Mouse (Mus musculus): Measurements from ENCODE around the gene Gm3383. TPM values are rescaled to one million over a fixed set of nuclear protein-coding genes. Genes with fewer than 3 reads are reported as not detected.

The Gm3383 gene
- 0.16 and 0.26 TPM in 2 replicates for polyA plus RNA-seq (2012; rRNA removed; ENCODE audit: low replicate concordance)

GRCm38 (mm10) chr14:5807882-5808281 lies at the start of gene Gm3383:
Gene Gm3383, minus strand, starts transcription at chr14:5807982.

GRCm38 (mm10) chr14:5830229-5830628 lies 22.4 kb upstream of the Gm3383 start, which contains the start of gene Gm3424:
Gene Gm3424, minus strand, starts transcription at chr14:5830329.

GRCm38 (mm10) chr14:5741477-5741876 lies 66.3 kb downstream of the Gm3383 start, which contains the start of gene Gm3373:
Gene Gm3373, minus strand, starts transcription at chr14:5741577.

GRCm38 (mm10) chr14:5687357-5687756 lies 120.4 kb downstream of the Gm3383 start, which contains the start of gene Gm9603:
Gene Gm9603, minus strand, starts transcription at chr14:5687457.

GRCm38 (mm10) chr14:5632928-5633327 lies 174.9 kb downstream of the Gm3383 start, which contains the start of gene Gm8265:
Gene Gm8265, minus strand, starts transcription at chr14:5633028.

Other genes with a start within 250 kb of the Gm3383 start
- gene Gm8265, start 175.0 kb downstream of the Gm3383 start, polyA plus RNA-seq (2012; rRNA removed; ENCODE audit: low replicate concordance): not detected in 2 replicates
- not detected in 2 replicates for gene Gm9603, start 120.5 kb downstream of the Gm3383 start, polyA plus RNA-seq (2012; rRNA removed; ENCODE audit: low replicate concordance)
- 0.08 and 0.26 TPM in 2 replicates for gene Gm3373, start 66.4 kb downstream of the Gm3383 start, polyA plus RNA-seq (2012; rRNA removed; ENCODE audit: low replicate concordance)
- not detected in 2 replicates for gene Gm3424, start 22.3 kb upstream of the Gm3383 start, polyA plus RNA-seq (2012; rRNA removed; ENCODE audit: low replicate concordance)
- not detected in 2 replicates for gene Gm8237, start 72.4 kb upstream of the Gm3383 start, polyA plus RNA-seq (2012; rRNA removed; ENCODE audit: low replicate concordance)
- 0.10 and 0.30 TPM in 2 replicates for gene Gm3248, start 153.8 kb upstream of the Gm3383 start, polyA plus RNA-seq (2012; rRNA removed; ENCODE audit: low replicate concordance)
- not detected in 2 replicates for gene Gm3453, start 171.2 kb upstream of the Gm3383 start, polyA plus RNA-seq (2012; rRNA removed; ENCODE audit: low replicate concordance)